Mouse (Mus musculus): Measurements from ENCODE around the gene Zfp706. TPM values are rescaled to one million over a fixed set of nuclear protein-coding genes. Genes with fewer than 3 reads are reported as not detected.

The Zfp706 gene
- polyA plus RNA-seq, 1 experiment from 2014 or later, result 613 TPM

- H3K27me3 ChIP-seq (replicated peaks; ENCODE audit: control insufficient read depth, insufficient read depth, low read length), result no peaks in the 10 kb centered on the region
- no peaks in the 10 kb centered on the region for H3K9me3 ChIP-seq (ENCODE audit: control insufficient read depth, low read length)
- H3K4me1 ChIP-seq (ENCODE audit: control insufficient read depth, insufficient read depth, low read length), result peaks cover 4% of the 10 kb centered on the region
- no peaks in the 10 kb centered on the region for H3K36me3 ChIP-seq (ENCODE audit: control insufficient read depth, insufficient read depth, low read length)
- H3K4me2 ChIP-seq (ENCODE audit: low read depth, low read length), result no peak overlapping the region
- no peak overlapping the region for H3K9ac ChIP-seq (ENCODE audit: low read depth, low read length)
- 56% methylated on average over 6 of the region's 6 CpGs for WGBS
- ATAC-seq, result no peak
- no peak overlapping the region for H3K27ac ChIP-seq (ENCODE audit: low read length)
- H3K4me3 ChIP-seq (ENCODE audit: low read length), result no peak overlapping the region
Observed at GRCm38 (mm10) chr15:36987211-36987877, 20.2 kb downstream of the Zfp706 start.

DNA sequence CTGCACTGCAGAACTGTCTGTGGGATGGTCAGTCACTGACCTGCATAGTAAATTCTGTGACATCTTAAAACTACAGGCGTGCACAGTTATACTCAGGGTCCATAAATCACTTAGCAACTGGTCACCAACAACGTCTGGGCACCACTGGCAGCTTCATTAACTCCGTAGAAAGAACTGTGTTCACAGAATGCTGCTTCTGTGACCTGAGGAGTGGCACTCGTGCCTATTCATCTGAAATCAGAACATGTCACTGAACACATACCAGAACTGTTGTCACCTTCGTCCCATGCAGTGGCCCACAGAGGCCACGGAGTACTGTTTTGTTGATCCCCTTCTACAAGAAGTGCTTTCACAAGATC lies 22.0 kb downstream of the Zfp706 start:
- ATAC-seq, result no peak
- Histone ChIP-seq H3K9me3 (ENCODE audit: control insufficient read depth, low read length) (no peaks in the 10 kb centered on the region), H3K27ac (ENCODE audit: low read length) (no peak overlapping the region), H3K4me3 (ENCODE audit: low read length) (no peak overlapping the region), H3K4me2 (ENCODE audit: low read depth, low read length) (no peak overlapping the region), H3K36me3 (ENCODE audit: control insufficient read depth, insufficient read depth, low read length) (no peaks in the 10 kb centered on the region), H3K9ac (ENCODE audit: low read depth, low read length) (no peak overlapping the region), H3K4me1 (ENCODE audit: control insufficient read depth, insufficient read depth, low read length) (peaks cover 4% of the 10 kb centered on the region), H3K27me3 (replicated peaks; ENCODE audit: control insufficient read depth, insufficient read depth, low read length) (no peaks in the 10 kb centered on the region)
- 65% methylated on average over 6 of the region's 6 CpGs for WGBS

DNA sequence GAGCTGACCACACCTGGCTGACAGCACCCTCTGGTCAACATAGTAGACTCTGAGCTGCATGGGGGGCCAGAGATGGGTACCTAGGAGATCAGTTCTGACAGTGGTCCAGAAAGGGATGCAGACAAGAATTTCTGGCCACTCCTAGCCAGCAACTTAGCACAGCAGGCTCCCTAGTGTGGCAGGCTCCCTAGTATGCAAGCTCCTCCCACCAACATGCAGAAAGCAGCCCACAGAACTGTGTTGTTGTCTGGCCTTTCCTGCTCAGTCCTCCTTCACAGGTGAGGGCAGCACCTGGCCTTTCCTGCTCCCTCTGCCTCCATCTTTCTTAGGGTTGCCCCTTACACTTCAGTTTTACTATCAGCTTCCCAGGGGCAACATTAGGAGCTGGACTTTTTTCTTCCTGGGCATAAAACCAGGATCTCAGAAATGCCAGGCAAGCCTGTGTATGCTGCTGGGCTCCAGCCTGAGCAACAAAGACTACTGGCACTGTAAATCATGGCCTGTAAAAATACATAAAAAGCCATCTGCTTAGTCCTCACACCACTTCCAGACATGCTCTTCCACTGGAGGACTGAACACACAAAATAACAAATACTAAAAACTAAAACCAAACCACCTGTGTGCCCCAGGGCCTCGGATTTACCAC lies 22.5 kb downstream of the Zfp706 start:
- Histone ChIP-seq H3K9me3 (ENCODE audit: control insufficient read depth, low read length) (no peaks in the 10 kb centered on the region), H3K36me3 (ENCODE audit: control insufficient read depth, insufficient read depth, low read length) (no peaks in the 10 kb centered on the region), H3K9ac (ENCODE audit: low read depth, low read length) (no peak overlapping the region), H3K27me3 (replicated peaks; ENCODE audit: control insufficient read depth, insufficient read depth, low read length) (no peaks in the 10 kb centered on the region), H3K27ac (ENCODE audit: low read length) (no peak overlapping the region), H3K4me1 (ENCODE audit: control insufficient read depth, insufficient read depth, low read length) (peaks cover 9% of the 10 kb centered on the region), H3K4me3 (ENCODE audit: low read length) (no peak overlapping the region), H3K4me2 (ENCODE audit: low read depth, low read length) (no peak overlapping the region)
- 53% methylated on average over 1 of the region's 1 CpGs for WGBS
- ATAC-seq, result no peak

DNA sequence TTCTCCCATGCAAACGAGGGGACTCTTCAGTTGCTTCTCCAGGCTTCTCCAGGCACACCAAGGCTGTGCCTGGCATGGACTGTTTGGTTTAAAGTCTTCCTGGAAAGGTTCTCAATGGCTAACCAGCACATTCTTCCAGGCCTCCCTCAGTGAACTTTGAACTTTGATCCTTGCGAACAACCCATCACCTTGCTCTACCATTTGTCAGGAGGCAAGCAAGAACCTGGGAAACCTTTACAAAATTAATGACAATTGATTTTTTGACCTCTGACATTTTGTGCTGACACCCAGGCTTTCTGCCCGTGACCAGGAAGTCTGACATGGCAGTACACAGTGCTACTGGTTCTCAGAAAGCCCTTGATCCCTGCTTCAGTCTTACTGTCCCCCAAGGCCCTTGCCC lies 24.1 kb downstream of the Zfp706 start:
- Histone ChIP-seq H3K4me2 (ENCODE audit: low read depth, low read length) (no peak overlapping the region), H3K27ac (ENCODE audit: low read length) (peak overlapping the region; percentile 26), H3K36me3 (ENCODE audit: control insufficient read depth, insufficient read depth, low read length) (no peaks in the 10 kb centered on the region), H3K9ac (ENCODE audit: low read depth, low read length) (no peak overlapping the region), H3K4me3 (ENCODE audit: low read length) (no peak overlapping the region), H3K4me1 (ENCODE audit: control insufficient read depth, insufficient read depth, low read length) (peaks cover 16% of the 10 kb centered on the region), H3K9me3 (ENCODE audit: control insufficient read depth, low read length) (no peaks in the 10 kb centered on the region), H3K27me3 (replicated peaks; ENCODE audit: control insufficient read depth, insufficient read depth, low read length) (no peaks in the 10 kb centered on the region)
- WGBS, result 40% methylated on average over 3 of the region's 3 CpGs
- ATAC-seq, result peak; percentile 41

- 0 out of 2 replicates have a peak, but pooled peaks have one; percentile 39 for ATAC-seq
- no peaks in the 10 kb centered on the region for H3K36me3 ChIP-seq (ENCODE audit: control insufficient read depth, insufficient read depth, low read length)
- H3K9me3 ChIP-seq (ENCODE audit: control insufficient read depth, low read length), result no peaks in the 10 kb centered on the region
- H3K27ac ChIP-seq (ENCODE audit: low read length), result no peak overlapping the region; the same call in 1 of the 2 replicates
- WGBS, result 45% methylated on average over 8 of the region's 8 CpGs
- H3K4me1 ChIP-seq (ENCODE audit: control insufficient read depth, insufficient read depth, low read length), result peaks cover 16% of the 10 kb centered on the region
- peak overlapping the region; percentile 48; the same call in 1 of the 2 replicates for H3K9ac ChIP-seq (ENCODE audit: low read depth, low read length)
- peak overlapping the region; percentile 80 for H3K4me2 ChIP-seq (ENCODE audit: low read depth, low read length)
- peak overlapping the region; percentile 42 for H3K4me3 ChIP-seq (ENCODE audit: low read length)
- H3K27me3 ChIP-seq (replicated peaks; ENCODE audit: control insufficient read depth, insufficient read depth, low read length), result no peaks in the 10 kb centered on the region
Observed at GRCm38 (mm10) chr15:36980238-36980637, 27.3 kb downstream of the Zfp706 start.

DNA sequence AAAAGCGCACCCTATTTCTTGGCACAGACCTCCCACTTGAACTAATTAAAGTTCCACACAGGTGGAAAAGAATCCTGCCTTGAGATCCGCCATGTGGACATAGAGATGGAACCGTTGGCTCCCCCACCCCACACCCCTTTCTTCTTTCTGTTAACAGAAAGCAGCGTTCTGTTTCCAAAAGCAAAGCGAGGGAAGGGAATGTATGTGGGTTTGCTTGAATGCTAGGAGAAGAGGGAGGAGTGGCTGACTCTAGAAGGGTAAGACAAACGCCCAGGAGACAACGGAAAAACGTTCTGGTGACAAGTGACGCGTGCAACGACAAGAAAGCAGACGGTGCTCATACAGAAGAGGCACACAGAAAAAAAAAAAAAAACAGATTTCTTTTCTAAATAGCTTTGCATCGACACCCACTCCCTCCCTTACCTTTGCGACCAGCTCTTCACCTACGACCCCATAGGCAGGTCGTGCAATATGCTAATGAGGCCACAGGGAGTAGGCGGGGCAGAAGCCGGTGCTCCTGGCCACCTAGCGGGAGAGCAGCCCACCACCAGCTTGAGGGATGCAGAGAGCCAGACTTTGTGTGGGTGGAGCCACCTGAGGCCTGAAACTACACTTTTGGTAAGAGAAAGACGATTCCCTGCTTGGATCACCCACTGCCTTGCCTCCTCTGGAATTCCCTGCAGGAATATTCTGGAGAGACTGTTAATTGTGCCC lies 27.9 kb downstream of the Zfp706 start:
- H3K4me1 ChIP-seq (ENCODE audit: control insufficient read depth, insufficient read depth, low read length), result peaks cover 19% of the 10 kb centered on the region
- 7% methylated on average over 20 of the region's 20 CpGs for WGBS
- peak; percentile 59 for ATAC-seq
- H3K27me3 ChIP-seq (replicated peaks; ENCODE audit: control insufficient read depth, insufficient read depth, low read length), result no peaks in the 10 kb centered on the region
- H3K9ac ChIP-seq (ENCODE audit: low read depth, low read length), result peak overlapping the region; percentile 48; the same call in 1 of the 2 replicates
- no peaks in the 10 kb centered on the region for H3K9me3 ChIP-seq (ENCODE audit: control insufficient read depth, low read length)
- no peaks in the 10 kb centered on the region for H3K36me3 ChIP-seq (ENCODE audit: control insufficient read depth, insufficient read depth, low read length)
- peak overlapping the region; percentile 42 for H3K4me3 ChIP-seq (ENCODE audit: low read length)
- H3K4me2 ChIP-seq (ENCODE audit: low read depth, low read length), result peak overlapping the region; percentile 80
- no peak overlapping the region; the same call in 1 of the 2 replicates for H3K27ac ChIP-seq (ENCODE audit: low read length)

DNA sequence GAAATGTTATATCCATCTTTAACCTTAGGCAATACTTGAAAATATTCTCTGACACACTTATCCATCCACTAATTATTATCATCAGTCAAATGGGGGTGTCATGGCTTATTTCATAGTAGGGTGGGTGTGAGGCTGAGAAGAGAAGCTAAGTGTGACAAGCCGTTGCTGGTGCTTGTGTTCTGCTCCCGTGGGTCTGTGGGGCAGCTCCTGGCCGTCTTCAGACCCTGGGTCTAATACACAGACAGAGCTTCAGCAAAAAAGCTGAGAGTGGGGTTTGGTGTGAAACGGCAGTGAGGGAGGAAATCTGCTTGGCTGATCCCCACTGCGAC lies 28.4 kb downstream of the Zfp706 start:
- Histone ChIP-seq H3K4me3 (ENCODE audit: low read length) (peak overlapping the region; percentile 42), H3K36me3 (ENCODE audit: control insufficient read depth, insufficient read depth, low read length) (no peaks in the 10 kb centered on the region), H3K4me1 (ENCODE audit: control insufficient read depth, insufficient read depth, low read length) (peaks cover 23% of the 10 kb centered on the region), H3K9me3 (ENCODE audit: control insufficient read depth, low read length) (no peaks in the 10 kb centered on the region), H3K27me3 (replicated peaks; ENCODE audit: control insufficient read depth, insufficient read depth, low read length) (no peaks in the 10 kb centered on the region), H3K27ac (ENCODE audit: low read length) (no peak overlapping the region), H3K4me2 (ENCODE audit: low read depth, low read length) (peak overlapping the region; percentile 80), H3K9ac (ENCODE audit: low read depth, low read length) (0 out of 2 replicates have a peak overlapping the region, but pooled peaks have one; percentile 19)
- WGBS, result 32% methylated on average over 5 of the region's 5 CpGs
- no peak for ATAC-seq

- H3K27ac ChIP-seq (ENCODE audit: low read length), result no peak overlapping the region
- no peak overlapping the region for H3K9ac ChIP-seq (ENCODE audit: low read depth, low read length)
- no peak overlapping the region for H3K4me2 ChIP-seq (ENCODE audit: low read depth, low read length)
- no peaks in the 10 kb centered on the region for H3K9me3 ChIP-seq (ENCODE audit: control insufficient read depth, low read length)
- H3K4me1 ChIP-seq (ENCODE audit: control insufficient read depth, insufficient read depth, low read length), result peaks cover 24% of the 10 kb centered on the region
- no peak for ATAC-seq
- WGBS, result 76% methylated on average over 8 of the region's 8 CpGs
- H3K4me3 ChIP-seq (ENCODE audit: low read length), result no peak overlapping the region
- no peaks in the 10 kb centered on the region for H3K36me3 ChIP-seq (ENCODE audit: control insufficient read depth, insufficient read depth, low read length)
- H3K27me3 ChIP-seq (replicated peaks; ENCODE audit: control insufficient read depth, insufficient read depth, low read length), result no peaks in the 10 kb centered on the region
Observed at GRCm38 (mm10) chr15:36977823-36978222, 29.8 kb downstream of the Zfp706 start.

DNA sequence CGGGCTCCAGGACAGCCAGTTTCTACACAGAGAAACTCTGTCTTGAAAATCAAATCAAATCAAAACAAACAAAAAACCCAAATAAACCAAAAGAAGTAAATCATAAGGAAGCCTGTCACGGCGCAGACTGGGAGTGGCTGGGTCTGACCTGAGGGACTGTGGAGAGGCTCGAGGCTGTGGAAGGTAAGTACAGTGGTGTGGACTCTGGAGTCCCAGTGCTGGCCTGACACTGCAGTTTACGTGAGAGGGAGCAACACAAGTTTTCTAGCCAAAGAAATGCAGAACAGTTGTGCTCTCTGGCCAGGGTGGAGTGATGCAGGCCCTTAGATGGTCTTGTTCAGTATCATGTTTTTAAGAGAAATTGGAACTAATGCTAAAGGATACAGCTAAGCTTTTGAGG lies 31.9 kb downstream of the Zfp706 start:
- Histone ChIP-seq H3K36me3 (ENCODE audit: control insufficient read depth, insufficient read depth, low read length) (no peaks in the 10 kb centered on the region), H3K4me1 (ENCODE audit: control insufficient read depth, insufficient read depth, low read length) (peaks cover 24% of the 10 kb centered on the region), H3K4me2 (ENCODE audit: low read depth, low read length) (no peak overlapping the region), H3K4me3 (ENCODE audit: low read length) (no peak overlapping the region), H3K27ac (ENCODE audit: low read length) (no peak overlapping the region), H3K9me3 (ENCODE audit: control insufficient read depth, low read length) (no peaks in the 10 kb centered on the region), H3K27me3 (replicated peaks; ENCODE audit: control insufficient read depth, insufficient read depth, low read length) (no peaks in the 10 kb centered on the region), H3K9ac (ENCODE audit: low read depth, low read length) (no peak overlapping the region)
- 0 out of 2 replicates have a peak, but pooled peaks have one; percentile 50 for ATAC-seq
- 56% methylated on average over 5 of the region's 5 CpGs for WGBS

All from intestine, embryonic 16.5 days (tissue).